Mouse (Mus musculus): ENCODE measurements at regions not wholly inside any gene's neighbourhood (a gene's known extent, or its start where the extent isn't known, plus 50 kb on each side); places are given as distances from the start of the nearest gene placed in this dataset.

DNA sequence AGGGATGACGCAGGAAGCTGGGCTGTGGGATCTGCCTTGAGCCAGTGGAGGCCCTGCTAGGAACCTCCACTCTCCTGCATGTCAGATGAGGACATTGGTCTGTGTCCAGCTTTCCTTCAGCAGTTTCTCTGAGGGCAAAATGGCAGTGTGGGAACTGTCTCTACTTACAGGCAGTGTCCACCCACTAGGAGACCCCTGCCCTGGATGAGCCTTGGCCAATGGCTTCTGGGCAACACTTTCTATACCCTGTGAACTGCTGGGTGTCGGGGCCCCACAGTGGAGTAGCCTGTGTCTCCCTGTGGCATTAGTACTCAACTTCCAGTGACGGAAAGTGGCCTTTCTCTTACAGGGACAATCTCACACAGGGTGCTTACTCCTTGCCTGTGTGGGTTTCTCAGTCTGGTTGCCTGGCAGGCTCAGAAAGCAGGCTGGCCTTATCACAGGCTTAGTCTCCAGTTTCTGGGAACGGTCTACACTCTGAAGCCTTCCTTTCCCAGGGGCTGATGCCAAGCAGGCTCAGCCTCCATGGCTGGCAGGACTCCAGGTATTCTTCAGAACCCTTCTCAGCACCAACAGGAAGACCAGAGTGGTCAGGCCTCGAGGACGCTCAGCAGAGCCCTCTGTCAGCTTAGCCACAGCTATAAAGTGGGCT lies 378.8 kb downstream of the Rps24 start:
- 60% methylated on average over 6 of the region's 6 CpGs for WGBS
- DNase-seq: peak in 1 of 2 experiments; percentile 12
- H3K4me3 ChIP-seq (replicated peaks; ENCODE audit: insufficient read depth, low read depth, low read length): no peak overlapping the region
- no peak for TF ChIP-seq CTCF (IDR thresholded peaks at IDR 0.05; ENCODE audit: borderline replicate concordance, insufficient read depth, low read depth, low read length)
- no peak for TF ChIP-seq POLR2A (IDR thresholded peaks at IDR 0.05; ENCODE audit: borderline replicate concordance, insufficient read depth, low read length)
- H3K4me1 ChIP-seq (ENCODE audit: control insufficient read depth, insufficient read depth, low read length): peaks cover 6% of the 10 kb centered on the region; the same call in 1 of the 2 replicates
- no peaks in the 10 kb centered on the region for H3K27me3 ChIP-seq (ENCODE audit: control insufficient read depth, insufficient read depth, low read length)
- no peak overlapping the region for H3K27ac ChIP-seq (ENCODE audit: insufficient read depth, low read length)

DNA sequence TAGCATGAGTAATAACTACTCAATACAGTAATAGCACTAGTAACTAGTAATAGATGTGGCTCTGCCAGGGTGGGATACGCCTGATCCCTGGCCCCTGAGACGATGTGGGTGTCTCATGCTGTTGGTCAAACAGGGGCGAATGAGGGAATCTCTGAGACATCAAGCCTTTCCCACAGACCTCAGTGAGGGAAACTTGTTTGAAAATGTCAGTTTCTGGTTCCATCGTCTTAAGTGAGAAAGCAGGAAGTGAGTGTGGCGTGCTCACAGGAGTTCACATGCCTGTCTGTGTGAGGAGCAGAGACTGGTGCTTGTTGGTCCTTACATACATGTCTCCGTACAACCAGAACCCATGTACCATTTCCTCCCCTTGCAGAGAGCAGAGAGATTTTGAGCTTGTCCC lies 380.9 kb downstream of the Rps24 start:
- Histone ChIP-seq H3K27ac (ENCODE audit: insufficient read depth, low read length) (no peak overlapping the region), H3K27me3 (ENCODE audit: control insufficient read depth, insufficient read depth, low read length) (no peaks in the 10 kb centered on the region), H3K4me3 (replicated peaks; ENCODE audit: insufficient read depth, low read depth, low read length) (no peak overlapping the region), H3K4me1 (ENCODE audit: control insufficient read depth, insufficient read depth, low read length) (peaks cover 16% of the 10 kb centered on the region)
- TF ChIP-seq POLR2A (IDR thresholded peaks at IDR 0.05; ENCODE audit: borderline replicate concordance, insufficient read depth, low read length) (no peak), CTCF (IDR thresholded peaks at IDR 0.05; ENCODE audit: borderline replicate concordance, insufficient read depth, low read depth, low read length) (no peak)
- 97% methylated on average over 6 of the region's 6 CpGs for WGBS
- DNase-seq: peak in 1 of 2 experiments; percentile 0

DNA sequence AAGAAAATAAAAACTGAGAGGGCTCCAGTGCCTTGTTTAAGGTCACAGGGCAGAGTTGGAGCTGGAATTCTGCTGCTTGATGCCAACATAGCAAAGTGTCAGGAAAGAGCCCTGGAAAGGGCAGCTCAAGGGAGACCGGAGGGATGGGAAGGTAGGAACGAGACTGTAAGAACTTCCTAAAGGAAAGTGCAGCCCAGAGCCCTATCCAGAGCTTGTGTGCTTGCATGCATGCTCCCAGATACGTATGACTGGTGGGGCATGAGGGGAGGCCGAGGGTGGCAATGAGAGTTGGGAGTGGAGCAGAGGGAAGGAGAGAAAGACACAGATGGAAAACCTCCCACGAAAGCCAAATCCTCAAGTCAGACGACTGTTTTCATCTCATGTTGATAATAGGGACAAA lies 381.8 kb downstream of the Rps24 start:
- WGBS: 66% methylated on average over 6 of the region's 6 CpGs
- TF ChIP-seq CTCF (IDR thresholded peaks at IDR 0.05; ENCODE audit: borderline replicate concordance, insufficient read depth, low read depth, low read length) (no peak), POLR2A (IDR thresholded peaks at IDR 0.05; ENCODE audit: borderline replicate concordance, insufficient read depth, low read length) (no peak)
- no peak overlapping the region for H3K4me3 ChIP-seq (replicated peaks; ENCODE audit: insufficient read depth, low read depth, low read length)
- H3K27ac ChIP-seq (ENCODE audit: insufficient read depth, low read length): no peak overlapping the region
- H3K27me3 ChIP-seq (ENCODE audit: control insufficient read depth, insufficient read depth, low read length): no peaks in the 10 kb centered on the region
- DNase-seq: peak in 1 of 2 experiments; percentile 2
- H3K4me1 ChIP-seq (ENCODE audit: control insufficient read depth, insufficient read depth, low read length): peaks cover 16% of the 10 kb centered on the region

DNA sequence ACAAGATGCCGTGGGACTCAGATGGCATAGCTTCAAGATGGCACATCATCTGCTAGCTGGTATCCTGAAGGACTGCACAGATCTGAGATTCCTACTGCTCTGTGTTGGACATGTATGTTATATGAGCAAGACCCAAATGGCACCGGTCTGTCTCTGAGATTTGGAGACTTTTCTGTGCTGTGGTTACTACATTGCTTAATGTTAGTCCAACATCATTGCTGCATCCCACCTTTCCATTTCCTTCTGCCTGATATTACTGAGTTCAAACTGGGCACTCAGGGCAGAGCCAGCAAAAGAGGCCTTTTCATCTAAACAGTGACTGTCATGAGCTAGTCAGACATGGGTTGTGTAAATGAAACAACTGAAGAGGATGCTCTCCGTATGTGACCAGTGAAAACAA lies 383.3 kb downstream of the Rps24 start:
- WGBS: 91% methylated on average over 3 of the region's 3 CpGs
- H3K27me3 ChIP-seq (ENCODE audit: control insufficient read depth, insufficient read depth, low read length): no peaks in the 10 kb centered on the region
- no peak overlapping the region for H3K4me3 ChIP-seq (replicated peaks; ENCODE audit: insufficient read depth, low read depth, low read length)
- peak in 1 of 2 experiments; percentile 2 for DNase-seq
- no peak overlapping the region for H3K27ac ChIP-seq (ENCODE audit: insufficient read depth, low read length)
- H3K4me1 ChIP-seq (ENCODE audit: control insufficient read depth, insufficient read depth, low read length): peaks cover 16% of the 10 kb centered on the region
- TF ChIP-seq CTCF (IDR thresholded peaks at IDR 0.05; ENCODE audit: borderline replicate concordance, insufficient read depth, low read depth, low read length) (no peak), POLR2A (IDR thresholded peaks at IDR 0.05; ENCODE audit: borderline replicate concordance, insufficient read depth, low read length) (no peak)

DNA sequence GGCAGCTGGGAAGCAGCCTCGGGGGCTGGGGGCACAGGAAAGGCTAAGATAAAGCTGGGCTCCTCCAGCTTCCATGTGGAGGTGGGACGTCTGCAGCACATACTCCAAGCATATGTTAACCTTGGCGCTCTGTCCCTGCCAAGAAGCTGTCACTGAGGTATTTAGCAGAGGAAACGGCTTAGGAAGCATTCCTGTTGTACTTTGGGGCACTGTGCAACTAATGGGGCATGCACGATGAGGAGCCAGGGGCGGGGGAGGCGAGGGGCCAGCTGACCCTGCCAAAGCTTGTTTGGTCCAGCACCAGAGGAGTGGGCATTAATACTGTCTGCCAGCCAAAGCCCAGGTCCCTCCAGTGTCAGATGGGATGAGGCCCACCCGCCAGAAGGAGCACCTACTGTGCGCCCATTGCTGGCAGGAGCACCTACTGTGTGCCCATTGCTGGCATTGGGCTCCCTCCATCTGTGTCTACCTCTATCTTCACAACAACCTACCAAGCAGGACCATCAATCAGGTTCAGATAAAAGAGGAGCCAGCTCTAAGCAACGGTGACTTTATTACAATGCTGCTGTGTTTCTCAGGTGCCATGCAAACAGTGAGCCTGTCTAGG lies 384.6 kb downstream of the Rps24 start:
- peaks cover 16% of the 10 kb centered on the region for H3K4me1 ChIP-seq (ENCODE audit: control insufficient read depth, insufficient read depth, low read length)
- no peak overlapping the region for H3K27ac ChIP-seq (ENCODE audit: insufficient read depth, low read length)
- 28% methylated on average over 10 of the region's 10 CpGs for WGBS
- H3K27me3 ChIP-seq (ENCODE audit: control insufficient read depth, insufficient read depth, low read length): no peaks in the 10 kb centered on the region
- no peak overlapping the region for H3K4me3 ChIP-seq (replicated peaks; ENCODE audit: insufficient read depth, low read depth, low read length)
- peak; percentile 28 to 33 for DNase-seq
- TF ChIP-seq POLR2A (IDR thresholded peaks at IDR 0.05; ENCODE audit: borderline replicate concordance, insufficient read depth, low read length): no peak
- TF ChIP-seq CTCF (IDR thresholded peaks at IDR 0.05; ENCODE audit: borderline replicate concordance, insufficient read depth, low read depth, low read length): no peak

DNA sequence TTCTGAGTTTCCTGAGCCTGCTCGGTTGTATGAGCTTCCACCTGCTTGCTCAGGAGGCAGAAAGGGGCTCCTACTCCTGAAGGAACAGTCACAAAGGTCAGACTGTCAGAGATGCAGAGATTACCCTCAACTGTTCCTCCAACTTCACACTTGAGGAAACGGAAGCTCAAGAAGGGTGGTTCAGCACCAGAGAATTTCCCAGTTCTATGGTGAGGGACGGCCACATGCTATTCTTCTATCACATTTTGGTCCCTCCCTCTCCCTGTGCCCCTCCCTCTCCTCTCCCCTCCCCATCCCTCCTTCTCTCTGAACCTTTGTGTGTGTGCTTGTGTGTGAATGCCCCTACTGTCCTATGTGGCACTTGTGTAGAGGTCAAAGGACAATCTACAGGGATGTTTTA lies 386.0 kb downstream of the Rps24 start:
- Histone ChIP-seq H3K27ac (ENCODE audit: insufficient read depth, low read length) (no peak overlapping the region), H3K4me3 (replicated peaks; ENCODE audit: insufficient read depth, low read depth, low read length) (no peak overlapping the region), H3K27me3 (ENCODE audit: control insufficient read depth, insufficient read depth, low read length) (no peaks in the 10 kb centered on the region), H3K4me1 (ENCODE audit: control insufficient read depth, insufficient read depth, low read length) (peaks cover 19% of the 10 kb centered on the region)
- peak in 1 of 2 experiments; percentile 5 for DNase-seq
- WGBS: 86% methylated on average over 3 of the region's 3 CpGs
- TF ChIP-seq CTCF (IDR thresholded peaks at IDR 0.05; ENCODE audit: borderline replicate concordance, insufficient read depth, low read depth, low read length): no peak
- no peak for TF ChIP-seq POLR2A (IDR thresholded peaks at IDR 0.05; ENCODE audit: borderline replicate concordance, insufficient read depth, low read length)

DNA sequence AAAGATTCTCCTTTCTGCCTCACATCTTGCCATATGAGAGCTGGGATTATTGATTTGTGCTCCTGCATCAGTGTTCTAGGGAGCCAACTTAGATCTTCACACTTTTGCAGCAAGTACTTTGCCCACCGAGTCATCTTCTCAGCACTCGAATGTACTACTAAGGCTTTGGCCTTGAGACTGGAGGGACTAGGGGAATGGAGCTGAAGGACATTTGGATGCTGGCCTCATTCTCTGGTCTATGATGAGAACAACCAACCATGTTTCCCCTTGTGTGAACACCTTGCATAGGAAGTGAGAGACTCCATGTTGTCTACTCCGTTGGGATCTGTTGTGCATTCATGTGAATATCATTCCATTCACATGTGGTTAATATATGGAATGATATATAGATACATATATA lies 386.5 kb downstream of the Rps24 start:
- no peak overlapping the region for H3K27ac ChIP-seq (ENCODE audit: insufficient read depth, low read length)
- TF ChIP-seq CTCF (IDR thresholded peaks at IDR 0.05; ENCODE audit: borderline replicate concordance, insufficient read depth, low read depth, low read length) (no peak), POLR2A (IDR thresholded peaks at IDR 0.05; ENCODE audit: borderline replicate concordance, insufficient read depth, low read length) (no peak)
- H3K4me3 ChIP-seq (replicated peaks; ENCODE audit: insufficient read depth, low read depth, low read length): no peak overlapping the region
- 95% methylated on average over 3 of the region's 3 CpGs for WGBS
- H3K27me3 ChIP-seq (ENCODE audit: control insufficient read depth, insufficient read depth, low read length): no peaks in the 10 kb centered on the region
- peaks cover 19% of the 10 kb centered on the region for H3K4me1 ChIP-seq (ENCODE audit: control insufficient read depth, insufficient read depth, low read length)
- DNase-seq: peak in 1 of 2 experiments; percentile 2

Data from cerebellum, adult 2 months (tissue).